Mouse (Mus musculus) hindbrain, embryonic 15.5 days (tissue): Measurements from ENCODE around the gene Olfr248. TPM values are rescaled to one million over a fixed set of nuclear protein-coding genes. Genes with fewer than 3 reads are reported as not detected.
"Not testable (repeated sequence)": the region's sequence is repeated elsewhere in the genome, so short reads cannot be mapped to it uniquely, and the experiment has no call there.

Experiments used
- ATAC-seq: fragments of 200-750 bp; cut with Nextera tagmentation; 2 replicates; pipeline ENCODE4 v1.8.0; 2017; ENCODE audit warnings: low read depth, moderate number of reproducible peaks, moderate TSS enrichment; ENCODE audit not compliant: low FRiP score
- H3K27ac ChIP-seq: fragments of 300-500 bp; sonication (generic); replicated peaks from 2 replicates; pipeline ENCODE4 v1.5.1; 2015; ENCODE audit warnings: mild to moderate bottlenecking, inconsistent platforms
- H3K27me3 ChIP-seq: fragments of 300-500 bp; sonication (generic); 2 replicates; pipeline ENCODE4 v1.6.1; 2015; ENCODE audit warnings: control low read depth, inconsistent platforms
- H3K36me3 ChIP-seq: fragments of 300-500 bp; sonication (generic); 2 replicates; pipeline ENCODE4 v1.6.1; 2015; ENCODE audit warnings: control low read depth, inconsistent platforms
- H3K4me1 ChIP-seq: fragments of 300-500 bp; sonication (generic); replicated peaks from 2 replicates; pipeline ENCODE4 v1.6.1; 2015; ENCODE audit warnings: control low read depth, inconsistent platforms
- H3K4me2 ChIP-seq: fragments of 300-500 bp; sonication (generic); 2 replicates; pipeline ENCODE4 v1.6.1; 2015; ENCODE audit warnings: moderate library complexity, mild to moderate bottlenecking, inconsistent platforms
- H3K4me3 ChIP-seq: fragments of 300-500 bp; sonication (generic); 2 replicates; pipeline ENCODE4 v1.5.1; 2015; ENCODE audit warnings: mild to moderate bottlenecking, inconsistent platforms
- H3K9ac ChIP-seq: fragments of 300-500 bp; sonication (generic); 2 replicates; pipeline ENCODE4 v1.6.1; 2015; ENCODE audit warnings: inconsistent platforms
- H3K9me3 ChIP-seq: fragments of 300-500 bp; sonication (generic); 2 replicates; pipeline ENCODE4 v1.6.1; 2016; ENCODE audit warnings: control low read depth, inconsistent platforms
- WGBS: fragments of 180-500 bp; shearing (Covaris S2); methylation state at CpG from one replicate; pipeline ENCODE4 v1.1.7; 2015; 5-methylcytosine and 5-hydroxymethylcytosine counted together
- polyA plus RNA-seq: library from polyadenylated mRNA; unstranded; fragments of >200 nt; fragmentation: Nextera tagmentation; extraction: Ambion mirVana; gene quantifications from 2 replicates; pipeline ENCODE4 v1.2.1, GENCODE M21; 2015

Gene Olfr248
- polyA plus RNA-seq, result not detected in 2 replicates

DNA sequence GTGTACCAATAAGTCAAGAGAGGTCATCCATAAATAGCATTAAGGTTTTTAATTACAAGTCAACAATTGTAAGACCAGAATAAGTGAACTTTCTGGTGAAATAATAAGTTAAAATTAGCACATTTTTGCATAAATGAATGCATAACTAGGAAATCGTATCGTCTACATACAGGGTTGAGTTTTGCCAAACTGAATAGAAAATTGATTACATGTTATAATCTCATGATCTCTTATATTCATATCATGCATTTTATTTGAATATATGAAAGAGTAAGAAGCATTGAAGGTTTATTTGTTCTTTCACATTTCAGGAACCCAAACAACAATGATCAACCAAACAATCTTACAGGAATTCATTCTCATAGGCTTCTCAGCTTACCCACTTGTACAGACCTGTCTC is at the start of gene Olfr248:
TSS of gene Olfr248 (plus strand) at position 301 of the 400 bp plus-strand sequence.
- Histone ChIP-seq H3K27ac (no peak within 1 kb of the TSS), H3K4me2 (no peak within 1 kb of the TSS), H3K27me3 (no peaks in the 10 kb centered on the region), H3K4me1 (no peaks in the 10 kb centered on the region), H3K9ac (no peak within 1 kb of the TSS), H3K36me3 (no peaks in the 10 kb centered on the region), H3K9me3 (no peaks in the 10 kb centered on the region), H3K4me3 (no peak within 1 kb of the TSS)
- no peak for ATAC-seq
- 96% methylated on average over 2 of the region's 2 CpGs for WGBS

GRCm38 (mm10) chr1:174353636-174354035 is 37.2 kb upstream of the Olfr248 start:
- not testable (repeated sequence) for H3K27me3 ChIP-seq, H3K4me1 ChIP-seq, ATAC-seq, H3K9me3 ChIP-seq, H3K4me3 ChIP-seq, H3K4me2 ChIP-seq, H3K36me3 ChIP-seq, H3K9ac ChIP-seq, H3K27ac ChIP-seq
- WGBS, result 92% methylated on average over 1 of the region's 1 CpGs

GRCm38 (mm10) chr1:174354640-174355039 is 36.2 kb upstream of the Olfr248 start:
- no peaks in the 10 kb centered on the region for H3K36me3 ChIP-seq
- H3K9me3 ChIP-seq, result no peaks in the 10 kb centered on the region
- no peak overlapping the region for H3K27ac ChIP-seq
- ATAC-seq, result no peak
- WGBS, result 83% methylated on average over 5 of the region's 5 CpGs
- no peak overlapping the region for H3K4me3 ChIP-seq
- H3K4me2 ChIP-seq, result no peak overlapping the region
- no peaks in the 10 kb centered on the region for H3K27me3 ChIP-seq
- no peaks in the 10 kb centered on the region for H3K4me1 ChIP-seq
- H3K9ac ChIP-seq, result no peak overlapping the region

GRCm38 (mm10) chr1:174364882-174365451 is 25.9 kb upstream of the Olfr248 start, which contains the start of gene Olfr417:
Gene Olfr417, plus strand, starts transcription at chr1:174365122.
- Histone ChIP-seq H3K27ac (no peak within 1 kb of the TSS), H3K9ac (no peak within 1 kb of the TSS), H3K4me3 (no peak within 1 kb of the TSS), H3K27me3 (no peaks in the 10 kb centered on the region), H3K4me1 (no peaks in the 10 kb centered on the region), H3K9me3 (no peaks in the 10 kb centered on the region), H3K4me2 (no peak within 1 kb of the TSS), H3K36me3 (no peaks in the 10 kb centered on the region)
- ATAC-seq, result no peak
- WGBS, result 78% methylated on average over 2 of the region's 2 CpGs

- H3K9ac ChIP-seq, result no peak overlapping the region
- no peaks in the 10 kb centered on the region for H3K36me3 ChIP-seq
- H3K4me3 ChIP-seq, result no peak overlapping the region
- no peak overlapping the region for H3K27ac ChIP-seq
- 90% methylated on average over 3 of the region's 3 CpGs for WGBS
- no peak for ATAC-seq
- H3K27me3 ChIP-seq, result no peaks in the 10 kb centered on the region
- H3K4me1 ChIP-seq, result no peaks in the 10 kb centered on the region
- H3K4me2 ChIP-seq, result no peak overlapping the region
- H3K9me3 ChIP-seq, result no peaks in the 10 kb centered on the region
Measured at GRCm38 (mm10) chr1:174373799-174374198, 17.0 kb upstream of the Olfr248 start.

GRCm38 (mm10) chr1:174422959-174423358 is 32.1 kb downstream of the Olfr248 start:
- H3K4me2 ChIP-seq, result no peak overlapping the region
- H3K4me3 ChIP-seq, result no peak overlapping the region
- H3K4me1 ChIP-seq, result no peaks in the 10 kb centered on the region
- no peaks in the 10 kb centered on the region for H3K9me3 ChIP-seq
- H3K9ac ChIP-seq, result no peak overlapping the region
- WGBS, result 93% methylated on average over 4 of the region's 4 CpGs
- no peaks in the 10 kb centered on the region for H3K36me3 ChIP-seq
- ATAC-seq, result no peak
- H3K27me3 ChIP-seq, result no peaks in the 10 kb centered on the region
- H3K27ac ChIP-seq, result no peak overlapping the region

GRCm38 (mm10) chr1:174423764-174424163 is 32.9 kb downstream of the Olfr248 start, which contains the start of gene Olfr414:
Gene Olfr414, plus strand, starts transcription at chr1:174424064.
- no peak within 1 kb of the TSS for H3K27ac ChIP-seq
- H3K9ac ChIP-seq, result no peak within 1 kb of the TSS
- no peaks in the 10 kb centered on the region for H3K4me1 ChIP-seq
- no peaks in the 10 kb centered on the region for H3K27me3 ChIP-seq
- H3K4me3 ChIP-seq, result no peak within 1 kb of the TSS
- no peaks in the 10 kb centered on the region for H3K36me3 ChIP-seq
- ATAC-seq, result no peak
- H3K9me3 ChIP-seq, result no peaks in the 10 kb centered on the region
- no peak within 1 kb of the TSS for H3K4me2 ChIP-seq
- WGBS, result 73% methylated on average over 1 of the region's 1 CpGs

GRCm38 (mm10) chr1:174426180-174426986 is 35.5 kb downstream of the Olfr248 start:
- H3K9ac ChIP-seq, result no peak overlapping the region
- H3K4me3 ChIP-seq, result no peak overlapping the region
- 56% methylated on average over 3 of the region's 3 CpGs for WGBS
- no peaks in the 10 kb centered on the region for H3K4me1 ChIP-seq
- H3K27ac ChIP-seq, result no peak overlapping the region
- no peaks in the 10 kb centered on the region for H3K27me3 ChIP-seq
- no peaks in the 10 kb centered on the region for H3K36me3 ChIP-seq
- H3K4me2 ChIP-seq, result no peak overlapping the region
- ATAC-seq, result no peak
- no peaks in the 10 kb centered on the region for H3K9me3 ChIP-seq

- 88% methylated on average over 1 of the region's 1 CpGs for WGBS
- H3K4me1 ChIP-seq, result no peaks in the 10 kb centered on the region
- H3K36me3 ChIP-seq, result no peaks in the 10 kb centered on the region
- H3K9me3 ChIP-seq, result no peaks in the 10 kb centered on the region
- H3K4me2 ChIP-seq, result no peak overlapping the region
- no peak overlapping the region for H3K4me3 ChIP-seq
- no peak overlapping the region for H3K27ac ChIP-seq
- no peaks in the 10 kb centered on the region for H3K27me3 ChIP-seq
- ATAC-seq, result no peak
- H3K9ac ChIP-seq, result no peak overlapping the region
Measured at GRCm38 (mm10) chr1:174427402-174427801, 36.6 kb downstream of the Olfr248 start.

- Histone ChIP-seq H3K9ac (no peak overlapping the region), H3K4me2 (no peak overlapping the region), H3K36me3 (no peaks in the 10 kb centered on the region), H3K4me3 (no peak overlapping the region), H3K27me3 (no peaks in the 10 kb centered on the region), H3K9me3 (no peaks in the 10 kb centered on the region), H3K4me1 (no peaks in the 10 kb centered on the region), H3K27ac (no peak overlapping the region)
- WGBS, result 92% methylated on average over 2 of the region's 2 CpGs
- ATAC-seq, result no peak
Measured at GRCm38 (mm10) chr1:174428407-174428806, 37.6 kb downstream of the Olfr248 start.

DNA sequence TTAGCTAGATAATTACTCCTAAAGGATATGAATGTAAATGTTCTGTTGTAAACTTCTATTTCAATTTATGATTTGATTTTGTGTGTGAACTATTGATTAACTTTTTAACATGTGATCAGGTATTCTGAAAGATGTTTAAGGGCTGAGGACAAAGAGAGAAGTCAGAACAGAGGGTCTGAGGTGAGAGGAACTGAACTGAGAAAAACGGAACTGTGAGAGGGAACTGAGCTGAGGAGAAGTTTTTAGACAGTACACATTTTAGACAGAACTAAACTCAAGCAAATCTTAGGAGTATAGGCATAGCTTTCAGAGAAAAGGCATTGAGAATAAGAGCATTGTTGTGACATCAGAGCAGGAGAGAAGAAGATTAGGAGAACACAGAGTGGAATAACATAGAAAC is 43.3 kb downstream of the Olfr248 start:
- Histone ChIP-seq H3K4me1 (no peaks in the 10 kb centered on the region), H3K36me3 (no peaks in the 10 kb centered on the region), H3K4me2 (no peak overlapping the region), H3K27ac (no peak overlapping the region), H3K9me3 (no peaks in the 10 kb centered on the region), H3K9ac (no peak overlapping the region), H3K4me3 (no peak overlapping the region), H3K27me3 (no peaks in the 10 kb centered on the region)
- 49% methylated on average over 1 of the region's 1 CpGs for WGBS
- ATAC-seq, result no peak
